Mouse (Mus musculus): ENCODE data around the gene Hes2.

Hes2 gene

GRCm38 (mm10) chr4:152187142-152187541, 28.5 kb downstream of the Hes2 start:
- DNase-seq = no peak

GRCm38 (mm10) chr4:152188651-152189050, 30.0 kb downstream of the Hes2 start:
- DNase-seq = no peak

GRCm38 (mm10) chr4:152189071-152189470, 30.4 kb downstream of the Hes2 start:
- no peak for DNase-seq

- no peak for DNase-seq
Observed at GRCm38 (mm10) chr4:152189691-152190090, 31.0 kb downstream of the Hes2 start.

GRCm38 (mm10) chr4:152190096-152190653, 31.5 kb downstream of the Hes2 start:
- no peak for DNase-seq

- DNase-seq = no peak
Observed at GRCm38 (mm10) chr4:152190701-152191100, 32.0 kb downstream of the Hes2 start.

GRCm38 (mm10) chr4:152192569-152192968, 33.9 kb downstream of the Hes2 start:
- DNase-seq = no peak

GRCm38 (mm10) chr4:152194476-152195175, 36.0 kb downstream of the Hes2 start:
- no peak for DNase-seq

GRCm38 (mm10) chr4:152196276-152196675, 37.6 kb downstream of the Hes2 start:
- no peak for DNase-seq

- DNase-seq = no peak
Observed at GRCm38 (mm10) chr4:152197545-152197944, 38.9 kb downstream of the Hes2 start.

- DNase-seq = no peak
Observed at GRCm38 (mm10) chr4:152199617-152200016, 41.0 kb downstream of the Hes2 start.

- no peak for DNase-seq
Observed at GRCm38 (mm10) chr4:152201492-152201891, 42.8 kb downstream of the Hes2 start.

- no peak for DNase-seq
Observed at GRCm38 (mm10) chr4:152202418-152202817, 43.8 kb downstream of the Hes2 start.

GRCm38 (mm10) chr4:152202905-152203304, 44.2 kb downstream of the Hes2 start:
- DNase-seq = no peak

GRCm38 (mm10) chr4:152204663-152205062, 46.0 kb downstream of the Hes2 start:
- DNase-seq = no peak

GRCm38 (mm10) chr4:152206199-152206598, 47.5 kb downstream of the Hes2 start:
- no peak for DNase-seq

GRCm38 (mm10) chr4:152209623-152210022, 51.0 kb downstream of the Hes2 start:
- DNase-seq = no peak
